Mouse (Mus musculus): Measurements from ENCODE around the gene Sptlc2. TPM values are rescaled to one million over a fixed set of nuclear protein-coding genes. Genes with fewer than 3 reads are reported as not detected.

Sptlc2 gene
- polyA plus RNA-seq, 1 experiment from 2014 or later = 73.2 TPM

Small RNA genes within 50 kb of the gene (microRNA-seq; reads per million reads assigned to microRNA genes)
- gene Gm47293 (ENCODE audit: borderline number of aligned reads) (0.27 reads per million), gene Mir3068 (ENCODE audit: borderline number of aligned reads) (40.6 reads per million, percentile 56 among the genes with 10 or more reads in this experiment)

Other genes with a start within 250 kb of the Sptlc2 start
- gene Gstz1, start 241.2 kb downstream of the Sptlc2 start, polyA plus RNA-seq (2014; fragmentation: Nextera tagmentation; extraction: Ambion mirVana) = 49.0 and 52.7 TPM in 2 replicates
- 14.5 and 15.2 TPM in 2 replicates for gene Pomt2, start 240.4 kb downstream of the Sptlc2 start, polyA plus RNA-seq (2014; fragmentation: Nextera tagmentation; extraction: Ambion mirVana)
- gene Samd15, start 188.6 kb downstream of the Sptlc2 start, polyA plus RNA-seq (2014; fragmentation: Nextera tagmentation; extraction: Ambion mirVana) = 2.0 and 3.2 TPM in 2 replicates
- 2.1 and 3.0 TPM in 2 replicates for gene Tmed8, start 187.9 kb downstream of the Sptlc2 start, polyA plus RNA-seq (2014; fragmentation: Nextera tagmentation; extraction: Ambion mirVana)
- gene Noxred1, start 149.6 kb downstream of the Sptlc2 start, polyA plus RNA-seq (2014; fragmentation: Nextera tagmentation; extraction: Ambion mirVana) = 1.00 and 1.2 TPM in 2 replicates
- gene Vipas39, start 122.1 kb downstream of the Sptlc2 start, polyA plus RNA-seq (2014; fragmentation: Nextera tagmentation; extraction: Ambion mirVana) = 34.8 and 36.9 TPM in 2 replicates
- gene Ahsa1, start 121.9 kb downstream of the Sptlc2 start, polyA plus RNA-seq (2014; fragmentation: Nextera tagmentation; extraction: Ambion mirVana) = 196 and 214 TPM in 2 replicates
- gene Ism2, start 88.7 kb downstream of the Sptlc2 start, polyA plus RNA-seq (2014; fragmentation: Nextera tagmentation; extraction: Ambion mirVana) = 0.44 and 0.83 TPM in 2 replicates
- 256 and 291 TPM in 2 replicates for gene Slirp, start 55.5 kb upstream of the Sptlc2 start, polyA plus RNA-seq (2014; fragmentation: Nextera tagmentation; extraction: Ambion mirVana)
- 39.6 and 52.6 TPM in 2 replicates for gene Alkbh1, start 55.7 kb upstream of the Sptlc2 start, polyA plus RNA-seq (2014; fragmentation: Nextera tagmentation; extraction: Ambion mirVana)
- 95.7 and 95.9 TPM in 2 replicates for gene Snw1, start 83.9 kb upstream of the Sptlc2 start, polyA plus RNA-seq (2014; fragmentation: Nextera tagmentation; extraction: Ambion mirVana)
- gene Gm5788, start 106.4 kb upstream of the Sptlc2 start, polyA plus RNA-seq (2014; fragmentation: Nextera tagmentation; extraction: Ambion mirVana) = not detected in 2 replicates
- gene Gm8300, start 126.0 kb upstream of the Sptlc2 start, polyA plus RNA-seq (2014; fragmentation: Nextera tagmentation; extraction: Ambion mirVana) = not detected in 2 replicates
- gene Oog1, start 214.3 kb upstream of the Sptlc2 start, polyA plus RNA-seq (2014; fragmentation: Nextera tagmentation; extraction: Ambion mirVana) = not detected in 2 replicates
- not detected in 2 replicates for gene Gm4027, start 230.5 kb upstream of the Sptlc2 start, polyA plus RNA-seq (2014; fragmentation: Nextera tagmentation; extraction: Ambion mirVana)